Mouse (Mus musculus) gastrocnemius, adult 18-20 months (tissue): ENCODE results near the gene Isg15. TPM values are rescaled to one million over a fixed set of nuclear protein-coding genes. Genes with fewer than 3 reads are reported as not detected.
A peak's percentile ranks its signal among the peaks of the same experiment; 100 is the strongest.

Source experiments
- DNase-seq: peaks from one replicate; pipeline ENCODE4 v3.0.0; 2021; ENCODE audit warnings: low spot score
- total RNA-seq, 2 experiments: library from RNA; stranded (reverse); gene quantifications; 2 replicates each; pipeline ENCODE4 v1.2.3; 2021

Isg15 gene
- total RNA-seq, 2 experiments from 2014 or later = 0.32 to 0.74 TPM

DNA sequence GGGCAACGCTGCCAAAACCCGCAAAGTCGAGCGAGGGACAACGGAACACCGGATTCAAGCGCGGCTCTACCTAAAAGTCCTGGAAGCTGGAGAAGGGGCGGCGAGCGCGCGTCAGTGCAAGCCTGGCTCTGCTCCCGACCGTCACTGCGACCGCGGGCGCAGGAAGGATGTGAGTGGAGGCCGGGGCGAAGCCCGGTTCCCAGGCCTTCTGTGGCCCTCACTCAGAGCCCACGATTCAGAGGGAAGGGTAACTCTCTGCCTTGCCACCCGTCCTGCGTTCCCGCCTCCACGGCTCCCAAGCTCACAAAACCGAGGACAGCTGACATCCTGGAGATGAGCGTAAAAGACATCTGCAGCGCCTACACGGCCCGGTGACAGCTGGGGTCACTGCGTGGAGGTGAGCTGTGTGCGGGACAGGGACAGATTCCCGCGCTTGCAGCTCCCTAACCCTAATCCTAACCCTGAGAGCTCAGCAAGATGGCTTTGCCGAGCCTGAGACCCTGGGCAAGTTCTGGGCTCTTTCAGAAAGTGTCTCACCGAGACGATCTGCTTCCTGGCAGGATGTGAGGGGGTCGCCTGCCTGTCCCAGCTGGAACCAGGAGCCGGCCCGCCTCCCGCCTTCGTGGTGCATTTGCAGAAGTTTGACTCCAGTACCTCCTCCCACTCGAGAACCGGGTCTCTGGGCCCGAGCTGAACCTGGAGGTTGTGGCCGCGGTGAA, 3.0 kb upstream of the Isg15 start:
- no peak for DNase-seq

DNA sequence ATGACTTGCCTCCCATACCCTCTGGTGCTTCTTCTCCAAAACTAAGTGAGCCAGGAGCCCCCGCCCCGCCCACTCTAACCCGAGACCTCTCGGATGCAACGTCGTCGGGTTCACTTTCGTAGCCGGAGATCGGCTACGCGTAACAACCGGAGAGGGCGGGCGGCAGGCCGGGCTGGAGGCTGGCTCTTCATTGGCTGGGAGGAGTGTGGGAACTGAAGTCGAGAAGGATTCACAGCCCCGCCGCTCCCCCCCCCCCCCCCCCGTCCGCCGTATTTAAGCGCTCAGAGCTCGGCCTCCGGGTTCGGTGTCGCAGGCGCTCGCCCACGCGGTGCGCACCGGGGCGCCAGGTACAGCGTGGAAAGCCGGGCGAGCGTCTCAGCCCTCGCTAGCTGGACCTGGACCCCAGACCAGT, 2.4 kb upstream of the Isg15 start, which contains the start of gene AW011738:
Gene AW011738 (plus strand): TSS at position 304 of the 412 bp plus-strand sequence.
- peak; percentile 75 for DNase-seq

DNA sequence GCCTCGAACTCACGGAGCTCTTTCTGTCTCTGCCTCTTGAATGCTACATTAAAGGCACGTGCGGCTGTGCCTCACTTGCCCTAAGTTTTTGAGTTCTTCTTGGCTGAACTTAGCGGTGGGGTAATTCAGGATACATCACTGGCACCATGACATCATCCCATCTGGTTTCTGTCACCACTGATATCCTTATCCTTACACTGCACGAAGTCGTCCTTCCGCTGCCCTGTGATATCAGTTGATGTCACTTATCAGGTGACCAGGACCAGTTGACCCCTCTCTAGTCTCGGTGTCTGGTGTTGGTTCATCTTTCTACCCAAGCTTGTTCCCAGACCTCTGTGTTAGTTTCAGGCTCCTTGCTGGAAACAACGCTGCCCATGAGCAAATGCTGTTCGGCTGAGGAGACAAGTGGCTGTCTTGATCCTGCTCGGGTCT, 1.9 kb upstream of the Isg15 start:
- no peak for DNase-seq

DNA sequence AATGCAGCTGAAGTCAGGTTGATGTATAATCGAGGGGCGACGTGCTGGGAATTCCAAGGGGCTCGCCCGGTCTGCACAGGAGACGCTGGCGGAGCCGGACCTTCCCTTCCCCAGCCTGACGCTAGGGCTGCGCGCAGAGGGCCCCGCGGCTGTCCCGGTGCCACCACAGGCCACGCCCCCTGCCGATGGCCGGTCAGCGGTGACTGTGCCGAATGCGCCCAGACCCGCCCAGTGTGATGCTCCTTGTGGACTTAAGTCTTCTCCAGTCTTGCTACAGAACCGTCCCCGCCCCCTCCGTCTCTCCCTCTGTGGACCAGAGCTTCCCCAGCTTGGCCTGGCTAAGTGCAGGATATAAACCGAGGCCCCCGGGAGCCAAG, 2.8 kb downstream of the Isg15 start:
- DNase-seq = peak; percentile 88

DNA sequence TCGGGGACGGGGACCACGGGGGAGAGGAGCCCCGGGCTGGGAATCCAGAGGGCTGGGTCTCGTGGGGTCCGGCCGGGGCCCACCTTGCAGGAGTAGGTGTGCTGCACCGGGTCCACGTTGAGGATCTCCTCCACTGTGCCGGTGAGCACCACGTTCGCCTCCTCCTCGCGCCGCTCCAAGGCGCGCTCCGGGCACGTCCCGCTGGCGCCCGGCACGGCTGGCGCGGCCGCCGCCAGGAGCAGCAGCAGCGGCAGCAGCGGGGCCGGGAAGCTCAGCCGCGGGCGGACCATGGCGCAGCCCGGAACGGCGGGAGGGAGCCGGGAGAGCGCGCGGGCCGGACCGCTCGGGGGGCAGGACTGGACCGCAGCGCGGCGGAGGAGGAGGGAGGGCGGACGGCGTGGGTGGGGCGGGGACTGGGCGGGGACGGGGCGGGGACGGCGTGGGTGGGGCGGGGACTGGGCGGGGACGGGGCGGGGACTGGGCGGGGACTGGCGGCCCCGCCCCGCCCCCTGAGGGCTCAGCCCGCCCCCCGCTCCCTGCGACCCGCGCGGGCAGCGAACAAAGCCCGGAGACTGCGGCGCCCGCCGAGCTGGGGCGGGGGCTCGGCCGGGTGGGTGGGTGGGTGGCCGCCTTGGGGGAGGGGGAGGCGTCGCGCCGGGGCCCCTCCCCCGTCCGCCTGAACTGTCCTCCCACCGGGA, 3.3 kb downstream of the Isg15 start, which contains the start of gene Agrn:
Gene Agrn (minus strand): TSS at position 358 of the 698 bp plus-strand sequence.
- DNase-seq = peak; percentile 64

DNA sequence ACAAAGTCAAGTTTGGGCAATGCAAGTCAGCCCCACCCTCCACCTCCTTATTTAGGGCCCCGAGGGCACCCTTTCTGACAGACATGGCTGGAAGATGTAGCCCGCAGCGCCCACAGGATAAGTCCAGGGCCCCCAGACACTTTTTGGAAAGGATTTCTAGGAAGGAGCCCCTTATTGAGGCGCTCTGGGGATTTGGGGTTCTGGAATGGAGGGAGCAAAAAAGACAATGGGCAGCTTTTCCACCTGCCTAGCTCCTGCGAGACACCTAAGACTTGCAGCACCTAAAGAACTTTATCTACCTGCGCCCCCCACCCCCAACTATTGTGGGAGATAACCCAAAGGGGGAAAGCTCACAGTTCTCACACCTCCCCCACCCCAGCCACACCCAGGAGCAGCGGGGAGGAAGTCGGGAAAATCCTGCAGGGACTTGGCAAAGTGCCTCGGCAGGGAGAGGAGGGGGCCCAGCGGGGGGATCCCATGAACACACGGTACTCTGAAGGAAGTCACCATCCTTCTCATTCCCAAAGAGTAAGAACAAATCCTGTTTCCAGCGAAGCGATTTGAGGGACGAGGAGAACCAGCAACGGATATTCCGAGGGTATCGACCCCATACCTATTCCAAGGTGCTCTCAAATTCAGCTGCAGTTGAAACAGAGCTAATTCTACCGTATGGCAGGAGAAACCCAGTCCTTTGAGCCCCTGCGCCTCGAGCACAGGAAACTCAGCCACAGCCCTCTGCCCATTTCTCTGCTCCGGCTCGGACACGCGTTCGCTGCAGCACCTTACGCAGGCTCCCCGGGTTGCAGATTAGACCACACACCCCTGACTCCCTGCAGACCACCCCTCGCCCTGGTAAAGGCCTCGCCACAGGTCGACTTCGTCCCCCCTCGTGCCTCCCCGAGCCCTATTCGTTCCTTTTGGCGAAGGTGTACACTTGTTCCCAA, 4.4 kb downstream of the Isg15 start:
- DNase-seq = peak; percentile 20

DNA sequence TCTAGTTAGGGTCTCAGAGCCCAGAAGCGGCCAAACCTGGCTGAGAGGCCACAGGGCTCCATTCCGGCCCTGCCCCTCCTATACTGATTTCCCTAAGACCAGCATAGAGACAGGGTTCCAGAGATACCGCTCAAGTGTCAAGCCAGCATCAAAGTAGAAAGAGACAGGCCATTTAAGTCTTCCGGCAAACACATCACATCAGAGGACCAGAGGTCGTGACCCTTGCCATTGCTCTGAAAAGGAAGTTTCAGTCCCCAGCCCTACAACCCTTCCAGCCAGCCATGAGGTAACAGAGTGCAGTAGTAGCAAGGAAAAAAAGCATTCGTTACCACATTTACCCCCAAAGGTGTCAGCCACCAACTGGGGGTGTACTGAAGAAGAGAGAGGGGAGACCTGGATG, 6.3 kb downstream of the Isg15 start:
- DNase-seq = no peak

DNA sequence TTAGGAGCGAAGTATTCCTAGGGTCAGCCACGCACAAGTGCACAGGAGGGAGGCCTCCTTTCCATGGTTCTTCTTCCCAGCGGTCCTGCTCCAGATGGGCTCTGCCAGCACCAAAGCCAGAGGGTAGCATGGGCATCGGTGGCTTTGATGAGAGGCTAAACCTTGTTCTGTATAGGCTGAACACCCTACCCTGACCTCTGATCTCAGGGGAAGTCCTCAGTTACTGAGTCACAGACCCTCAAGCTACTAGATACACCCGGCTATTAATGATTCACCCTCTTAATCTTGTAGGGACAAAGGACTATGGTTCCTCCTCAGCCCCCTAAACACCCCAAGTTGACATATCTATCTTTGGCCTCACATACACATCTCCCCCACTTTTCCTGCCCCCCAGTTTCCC, 6.7 kb downstream of the Isg15 start:
- no peak for DNase-seq

DNA sequence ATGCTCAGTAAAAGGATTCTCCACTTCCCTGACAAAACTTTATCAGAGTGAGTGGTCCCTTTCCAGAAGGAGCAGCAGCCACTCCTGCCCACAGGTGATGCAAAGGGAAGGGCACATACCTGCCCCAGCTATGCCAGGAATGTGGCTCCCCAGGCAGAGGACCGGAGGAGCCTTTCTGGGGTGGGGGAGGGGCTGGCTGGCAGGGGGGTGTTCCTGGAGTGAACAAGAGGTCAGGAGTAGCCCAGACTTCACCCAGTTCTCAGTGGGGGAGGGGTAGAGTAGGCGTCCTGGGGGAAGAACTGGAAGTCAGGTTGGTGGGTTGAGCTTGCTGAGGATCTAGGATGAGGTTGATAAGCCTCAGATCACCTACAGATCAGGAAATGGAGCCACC, 7.4 kb downstream of the Isg15 start:
- DNase-seq = no peak

DNA sequence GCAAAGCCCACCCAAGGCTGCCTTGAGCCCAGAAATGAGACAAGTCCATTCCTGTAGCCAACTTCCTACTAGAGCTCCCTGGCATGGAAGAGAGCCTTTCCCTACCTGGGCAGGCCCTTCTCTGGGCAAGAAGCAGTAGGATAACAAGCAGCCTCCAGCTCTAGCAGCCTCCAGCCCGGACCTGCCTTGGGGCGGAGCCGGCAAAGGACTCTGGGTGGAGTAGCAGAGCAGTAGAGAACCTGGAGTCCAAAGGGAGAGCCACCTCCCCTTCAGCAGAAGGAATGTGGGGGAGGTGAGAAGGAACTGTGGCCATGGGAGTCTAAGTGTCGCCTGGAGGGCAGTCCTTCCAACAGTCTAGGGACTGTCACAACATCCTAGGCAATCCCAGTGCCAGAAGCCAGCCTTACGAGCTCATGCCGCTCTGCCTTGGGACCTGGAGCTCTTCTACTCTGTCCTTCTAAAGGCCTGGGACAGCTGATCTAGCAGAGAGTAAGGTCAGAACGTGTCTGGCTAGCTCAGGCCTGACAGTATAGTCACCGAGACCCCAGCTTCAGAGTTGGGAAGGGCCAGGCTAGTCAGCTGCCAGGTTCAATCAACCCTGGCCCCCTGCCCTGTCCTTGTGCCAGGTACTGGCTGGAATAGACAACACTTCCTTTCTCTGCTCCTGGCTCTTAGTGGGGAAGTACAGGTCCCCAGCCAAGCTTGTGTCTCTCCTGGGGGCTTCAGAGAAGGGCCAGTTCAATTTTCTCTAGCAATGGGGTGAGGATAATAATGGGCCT, 8.0 kb downstream of the Isg15 start:
- DNase-seq = no peak

DNA sequence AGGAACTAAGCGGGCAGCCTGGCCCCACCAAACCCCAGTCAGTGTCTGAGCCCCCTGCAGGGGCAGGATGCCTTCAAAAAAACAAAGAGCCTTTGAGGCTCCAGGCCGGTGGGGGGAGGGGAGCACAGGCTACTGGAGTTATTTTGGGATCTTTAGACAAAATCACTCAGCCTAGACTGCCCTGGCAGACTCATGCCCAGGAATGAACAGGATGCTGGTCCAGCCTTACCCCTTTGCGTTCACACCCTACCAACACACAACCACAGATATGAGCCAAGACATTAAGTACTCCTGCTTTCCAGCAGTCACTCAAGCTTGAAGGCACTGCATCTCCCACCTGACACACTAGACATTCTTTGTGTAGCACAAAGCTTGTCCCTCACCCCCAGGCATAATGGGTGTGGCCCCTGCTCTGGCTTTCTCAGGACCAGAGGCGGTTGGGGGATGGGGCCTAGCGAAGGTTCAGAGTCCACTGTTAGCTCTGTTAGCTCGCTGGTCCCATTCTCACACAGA, 11.8 kb downstream of the Isg15 start:
- DNase-seq = no peak

DNA sequence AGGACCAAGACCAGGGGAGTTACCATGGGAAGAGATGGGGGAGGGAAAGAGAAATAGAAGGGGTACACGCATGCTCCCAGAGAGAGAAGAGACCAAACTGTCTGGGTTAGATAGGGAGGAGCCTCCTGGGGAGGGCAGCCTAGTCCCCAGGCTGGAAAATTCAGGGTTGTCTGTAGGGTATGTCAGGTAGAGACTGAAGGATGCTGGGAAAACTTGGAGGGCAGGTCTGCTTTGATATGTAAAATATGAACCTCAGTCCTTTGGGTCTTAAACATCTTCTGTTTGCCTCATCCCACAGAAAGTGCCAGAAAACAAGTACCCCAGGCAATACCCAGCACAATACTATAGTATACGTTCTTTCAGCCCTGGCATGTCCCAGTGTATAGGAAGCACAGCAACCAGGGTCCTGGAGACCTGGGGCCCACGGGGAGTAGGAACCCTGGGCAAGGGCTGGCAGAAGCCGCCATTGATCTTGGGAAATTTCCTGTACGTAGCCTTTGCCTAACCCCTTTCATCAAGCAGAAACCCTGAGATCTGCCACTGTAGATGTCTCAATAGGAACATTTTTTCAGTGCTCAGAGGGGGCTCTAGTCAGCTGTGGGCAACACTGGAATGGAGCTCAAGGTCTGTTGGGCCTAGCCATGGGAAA, 12.3 kb downstream of the Isg15 start:
- no peak for DNase-seq

DNA sequence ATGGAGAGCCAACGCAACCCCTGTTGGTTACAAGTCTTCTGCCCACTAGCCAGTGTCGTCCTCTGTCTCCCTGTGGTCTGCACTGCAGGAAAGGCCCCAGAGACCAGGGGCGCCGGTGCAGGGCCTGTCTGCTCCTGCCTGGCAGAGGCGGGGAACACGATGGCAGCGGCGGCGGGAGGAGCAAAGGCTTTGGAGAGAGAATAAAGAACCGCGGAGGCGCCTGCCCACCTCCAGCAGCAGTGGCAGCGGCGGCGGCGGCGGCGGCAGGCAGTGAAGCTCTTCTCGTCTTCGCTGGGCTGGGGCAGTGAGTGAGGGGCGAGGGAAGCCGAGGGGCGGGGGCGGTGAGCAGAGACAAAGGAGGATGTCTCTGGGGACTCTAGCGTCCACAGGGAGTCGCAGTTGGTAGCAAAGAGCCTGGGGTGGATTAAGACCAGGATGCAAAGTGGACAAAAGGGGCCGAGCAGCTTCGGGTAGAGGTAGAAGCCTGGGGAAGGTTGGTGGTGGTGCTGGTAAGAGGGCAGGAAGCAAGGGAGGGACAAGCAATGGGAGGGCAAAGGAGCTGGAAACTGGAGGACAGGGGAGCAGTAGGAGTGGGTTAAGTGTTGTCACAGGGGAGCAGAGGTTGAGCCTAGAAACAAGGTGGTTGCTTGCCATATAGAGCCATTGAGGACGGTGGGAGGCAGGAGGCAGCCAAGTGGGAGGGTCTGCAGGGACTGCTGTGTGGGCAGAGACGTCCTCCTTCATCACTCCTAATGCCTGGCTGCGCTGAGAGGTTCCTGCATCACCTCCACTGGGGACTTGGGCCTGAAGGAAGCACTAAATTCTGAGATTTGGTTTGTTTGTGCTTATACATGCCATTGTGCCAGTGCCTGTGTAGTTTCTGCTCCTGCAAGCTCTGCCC, 14.4 kb downstream of the Isg15 start:
- no peak for DNase-seq

DNA sequence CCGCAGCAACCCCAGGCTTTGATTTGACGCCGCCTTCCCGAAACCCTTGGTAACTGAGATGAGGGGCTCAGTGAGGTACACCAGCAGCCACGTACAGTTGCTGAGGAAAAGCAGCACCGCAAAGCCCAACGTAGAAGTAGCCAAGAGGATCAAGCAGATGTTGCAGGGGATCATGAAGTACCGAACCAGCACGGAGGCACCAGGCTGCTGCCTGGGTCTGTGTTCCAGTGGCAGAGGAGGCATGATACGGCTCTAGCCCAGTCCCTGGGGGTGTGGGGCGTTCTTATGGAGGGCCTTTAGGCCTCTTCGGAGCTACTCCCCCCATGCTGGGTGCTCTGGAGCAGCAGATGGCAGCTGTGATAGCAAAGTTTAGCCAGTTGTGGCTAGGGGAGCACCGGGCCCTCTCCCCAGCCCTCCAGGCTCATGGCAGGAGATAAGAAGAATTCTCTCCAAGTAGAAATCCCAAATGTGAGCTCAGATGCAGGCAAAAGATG, 15.1 kb downstream of the Isg15 start:
- no peak for DNase-seq

DNA sequence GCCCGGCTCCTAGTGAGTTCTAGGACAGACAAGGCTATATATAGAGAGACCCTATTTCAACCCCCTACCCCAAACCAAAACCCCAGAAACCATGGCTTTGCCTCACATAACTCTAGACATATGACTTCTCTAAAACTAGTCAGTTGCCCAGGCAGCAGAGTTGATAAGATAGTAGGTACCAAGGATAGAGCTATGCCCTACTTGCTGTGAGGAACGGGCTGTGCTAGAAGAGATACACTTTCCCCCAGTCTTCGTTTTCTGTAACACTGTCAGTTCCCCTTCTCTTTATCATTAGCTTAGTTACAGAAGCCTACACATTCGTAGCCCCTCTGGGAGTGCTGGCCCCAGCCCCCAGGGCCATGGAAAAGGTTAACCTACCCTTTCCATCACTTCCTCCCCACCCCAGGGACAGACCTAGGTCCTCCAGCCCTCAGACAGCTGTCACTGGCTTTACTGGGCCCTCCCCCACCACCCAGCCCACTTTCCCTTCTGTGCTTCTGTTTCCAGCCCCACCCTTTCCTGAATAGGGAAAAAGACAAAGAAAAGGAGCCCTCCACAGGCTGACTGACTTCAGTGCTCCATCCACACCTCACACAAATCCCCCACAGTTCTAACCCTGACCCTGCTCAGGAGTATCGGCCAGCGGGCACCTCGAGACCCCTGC, 16.2 kb downstream of the Isg15 start:
- no peak for DNase-seq

DNA sequence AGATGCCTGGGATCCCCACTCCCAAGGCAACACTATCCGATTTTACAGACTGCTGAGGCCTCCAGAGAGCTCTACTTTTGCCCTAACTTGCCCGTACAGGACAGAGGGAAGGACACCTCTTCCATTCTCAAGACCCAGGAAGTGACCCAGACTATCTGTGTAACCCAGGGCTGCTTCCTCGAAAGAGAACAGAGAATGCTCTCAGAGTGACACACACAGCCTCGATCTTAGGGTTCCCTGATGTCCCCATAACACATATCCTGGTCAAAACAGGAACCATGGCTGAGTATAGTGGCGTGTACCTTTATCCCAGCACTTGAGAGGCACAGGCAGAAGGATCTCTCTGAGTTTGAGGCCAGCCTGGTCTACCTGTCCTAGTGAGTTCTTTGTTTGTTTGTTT, 16.9 kb downstream of the Isg15 start:
- no peak for DNase-seq

DNA sequence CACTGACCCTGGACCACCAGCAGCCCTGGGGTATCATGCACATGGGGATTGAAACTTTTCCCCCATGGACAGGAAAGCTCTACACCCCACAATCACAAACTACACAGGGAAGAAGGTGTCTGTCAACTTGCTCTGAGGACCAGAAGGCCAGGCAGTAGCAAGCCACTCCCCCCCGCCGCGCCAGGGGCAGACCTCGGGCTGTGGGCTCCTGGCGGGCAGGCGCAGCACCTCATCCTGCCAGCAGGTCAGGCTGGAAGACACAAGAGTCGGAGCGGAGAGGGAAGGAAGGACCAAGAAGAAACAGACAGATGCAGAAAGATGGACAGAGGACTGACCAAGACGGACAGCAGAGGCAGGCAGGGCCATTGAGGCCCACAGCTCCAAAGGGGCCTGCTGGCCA, 23.0 kb downstream of the Isg15 start:
- DNase-seq = no peak

DNA sequence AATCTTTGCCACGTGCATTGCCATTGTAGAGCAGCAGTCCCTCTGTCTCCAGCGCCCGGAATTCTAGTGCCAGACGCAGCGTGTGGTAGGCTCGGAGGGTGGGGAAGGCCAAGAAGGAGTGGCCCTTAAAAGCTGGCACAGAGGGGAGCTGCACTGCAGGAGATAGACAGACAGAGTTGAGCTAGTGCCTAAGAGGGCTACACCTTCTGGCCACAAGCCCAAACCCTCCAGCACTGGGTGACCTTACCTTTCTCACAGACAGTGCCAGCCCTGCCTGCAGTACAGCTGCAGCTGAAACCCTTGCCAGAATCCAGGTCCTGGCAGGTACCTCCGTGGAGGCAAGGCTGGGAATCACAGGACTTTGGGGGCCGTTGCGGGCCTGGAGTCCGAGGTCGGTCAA, 28.8 kb downstream of the Isg15 start:
- no peak for DNase-seq

DNA sequence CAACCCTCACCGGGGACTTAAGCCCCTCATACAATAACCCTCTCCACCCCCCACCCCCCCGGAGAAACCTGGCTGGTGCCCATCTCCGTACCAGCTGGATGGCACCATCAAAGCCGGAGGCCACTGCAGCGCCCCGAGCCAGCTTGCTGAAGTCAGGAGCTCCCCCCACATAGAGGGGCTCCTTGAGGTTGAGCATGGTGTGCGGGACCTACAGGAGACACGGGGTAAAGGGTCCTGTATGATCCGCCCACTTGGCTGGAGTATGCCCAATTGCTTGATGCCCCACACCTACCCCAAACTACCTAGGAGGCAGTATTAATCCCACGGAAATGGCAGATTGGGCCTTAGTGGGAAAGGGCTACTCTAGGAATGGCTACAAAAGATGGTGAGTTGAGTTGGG, 31.5 kb downstream of the Isg15 start:
- DNase-seq = no peak
